Mouse (Mus musculus) embryonic facial prominence, embryonic 14.5 days (tissue): ENCODE measurements at regions not wholly inside any gene's neighbourhood (a gene's known extent, or its start where the extent isn't known, plus 50 kb on each side); places are given as distances from the start of the nearest gene placed in this dataset.
A peak's percentile ranks its signal among the peaks of the same experiment; 100 is the strongest.

Experiments used
- ATAC-seq: fragments of 200-750 bp; cut with Nextera tagmentation; 2 replicates; pipeline ENCODE4 v1.8.0; 2017; ENCODE audit warnings: low read depth, moderate number of reproducible peaks, moderate TSS enrichment
- DNase-seq: peaks from one replicate; pipeline ENCODE4 v3.0.0-alpha.2; 2015; ENCODE audit warnings: low spot score
- H3K27ac ChIP-seq: fragments of 300-500 bp; sonication (generic); replicated peaks from 2 replicates; pipeline ENCODE4 v1.5.1; 2014; ENCODE audit warnings: low read depth, mild to moderate bottlenecking, low read length, moderate library complexity
- H3K27me3 ChIP-seq: fragments of 300-500 bp; sonication (generic); replicated peaks from 2 replicates; pipeline ENCODE4 v1.6.1; 2014; ENCODE audit warnings: low read length; ENCODE audit not compliant: control insufficient read depth, insufficient read depth
- H3K36me3 ChIP-seq: fragments of 300-500 bp; sonication (generic); 2 replicates; pipeline ENCODE4 v1.6.1; 2014; ENCODE audit warnings: low read length, mixed read lengths; ENCODE audit not compliant: control insufficient read depth, insufficient read depth
- H3K4me1 ChIP-seq: fragments of 300-500 bp; sonication (generic); 2 replicates; pipeline ENCODE4 v1.6.1; 2014; ENCODE audit warnings: antibody characterized with exemption, low read length; ENCODE audit not compliant: control insufficient read depth, insufficient read depth
- H3K4me2 ChIP-seq: fragments of 300-500 bp; sonication (generic); 2 replicates; pipeline ENCODE4 v1.6.1; 2014; ENCODE audit warnings: low read depth, mild to moderate bottlenecking, low read length, moderate library complexity, mixed read lengths
- H3K4me3 ChIP-seq: fragments of 300-500 bp; sonication (generic); 2 replicates; pipeline ENCODE4 v1.5.1; 2014; ENCODE audit warnings: low read depth, mild to moderate bottlenecking, low read length
- H3K9ac ChIP-seq: fragments of 300-500 bp; sonication (generic); 2 replicates; pipeline ENCODE4 v1.6.1; 2014; ENCODE audit warnings: low read depth, mild to moderate bottlenecking, low read length, moderate library complexity, mixed read lengths
- H3K9me3 ChIP-seq: fragments of 300-500 bp; sonication (generic); 2 replicates; pipeline ENCODE4 v1.6.1; 2016; ENCODE audit warnings: low read length; ENCODE audit not compliant: control insufficient read depth
- WGBS: fragments of 180-500 bp; shearing (Covaris S2); extraction: QIAGEN DNeasy Blood & Tissue Kit; methylation state at CpG from one replicate; pipeline ENCODE4 v1.1.7; 2014; 5-methylcytosine and 5-hydroxymethylcytosine counted together

GRCm38 (mm10) chr3:52651862-52652475 lies 365.1 kb downstream of the Cog6 start:
- no peak overlapping the region for H3K4me3 ChIP-seq
- H3K4me1 ChIP-seq: peaks cover 17% of the 10 kb centered on the region
- no peak for ATAC-seq
- 0 out of 2 replicates have a peak overlapping the region, but pooled peaks have one; percentile 25 for H3K4me2 ChIP-seq
- 0 out of 2 replicates have a peak, but pooled peaks cover 5% of the 10 kb centered on the region for H3K9me3 ChIP-seq
- H3K36me3 ChIP-seq: no peaks in the 10 kb centered on the region
- H3K27ac ChIP-seq: no peak overlapping the region
- no peak overlapping the region for H3K9ac ChIP-seq
- DNase-seq: peak; percentile 71
- H3K27me3 ChIP-seq: peaks cover 11% of the 10 kb centered on the region; the same call in 1 of the 2 replicates
- 39% methylated on average over 7 of the region's 7 CpGs for WGBS

GRCm38 (mm10) chr3:52650071-52650470 lies 367.0 kb downstream of the Cog6 start:
- no peak for DNase-seq
- H3K4me1 ChIP-seq: peaks cover 20% of the 10 kb centered on the region
- no peak overlapping the region for H3K27ac ChIP-seq
- no peak overlapping the region for H3K9ac ChIP-seq
- H3K4me3 ChIP-seq: no peak overlapping the region
- H3K36me3 ChIP-seq: no peaks in the 10 kb centered on the region
- no peak for ATAC-seq
- H3K4me2 ChIP-seq: no peak overlapping the region
- peaks cover 11% of the 10 kb centered on the region; the same call in 1 of the 2 replicates for H3K27me3 ChIP-seq
- H3K9me3 ChIP-seq: no peaks in the 10 kb centered on the region
- WGBS: 89% methylated on average over 3 of the region's 3 CpGs

DNA sequence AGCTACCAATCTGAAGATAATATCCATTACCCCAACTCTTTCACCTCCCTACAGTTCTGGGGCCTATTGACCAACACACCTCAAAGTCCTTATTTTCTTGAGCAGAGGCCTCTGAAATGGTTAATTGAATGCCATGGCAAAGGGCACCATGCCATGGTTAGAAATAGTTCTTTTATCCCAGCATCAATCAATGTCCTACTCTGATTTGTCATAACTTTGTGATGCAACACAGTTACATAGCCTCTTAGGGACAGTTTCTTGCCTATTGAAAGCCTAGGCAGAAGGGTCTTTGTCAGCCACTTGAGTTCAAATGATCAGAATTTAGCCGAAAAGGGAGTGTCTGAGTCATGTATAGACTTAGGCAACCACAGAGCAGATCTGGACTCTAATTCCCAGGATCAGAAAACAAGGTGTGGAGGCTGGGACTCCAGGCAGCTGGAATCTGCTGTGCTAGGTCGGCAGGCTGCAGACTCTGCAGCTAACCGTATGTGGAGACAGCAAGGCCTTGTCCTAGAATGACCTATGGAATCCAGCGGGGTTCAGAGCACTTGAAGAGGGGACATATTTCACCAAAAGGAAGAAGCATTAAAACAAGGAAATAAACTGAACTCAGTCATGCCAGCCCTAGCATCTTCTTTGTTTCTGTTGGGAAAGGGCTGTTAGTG lies 368.1 kb downstream of the Cog6 start:
- ATAC-seq (no peak), DNase-seq (no peak)
- H3K4me1 ChIP-seq: peaks cover 29% of the 10 kb centered on the region
- H3K27ac ChIP-seq: no peak overlapping the region
- no peak overlapping the region for H3K4me3 ChIP-seq
- WGBS: 77% methylated on average over 4 of the region's 4 CpGs
- no peak overlapping the region for H3K4me2 ChIP-seq
- no peaks in the 10 kb centered on the region for H3K36me3 ChIP-seq
- H3K9ac ChIP-seq: no peak overlapping the region
- peaks cover 5% of the 10 kb centered on the region; the same call in 1 of the 2 replicates for H3K27me3 ChIP-seq
- H3K9me3 ChIP-seq: no peaks in the 10 kb centered on the region

GRCm38 (mm10) chr3:52647900-52648299 lies 369.1 kb downstream of the Cog6 start:
- Histone ChIP-seq H3K4me3 (no peak overlapping the region), H3K4me1 (peaks cover 36% of the 10 kb centered on the region), H3K27me3 (peaks cover 7% of the 10 kb centered on the region; the same call in 1 of the 2 replicates), H3K27ac (no peak overlapping the region), H3K9me3 (no peaks in the 10 kb centered on the region), H3K9ac (no peak overlapping the region), H3K36me3 (no peaks in the 10 kb centered on the region), H3K4me2 (no peak overlapping the region)
- no peak for DNase-seq
- 90% methylated on average over 5 of the region's 5 CpGs for WGBS
- no peak for ATAC-seq

- peaks cover 7% of the 10 kb centered on the region; the same call in 1 of the 2 replicates for H3K27me3 ChIP-seq
- H3K4me2 ChIP-seq: no peak overlapping the region
- no peaks in the 10 kb centered on the region for H3K9me3 ChIP-seq
- H3K36me3 ChIP-seq: no peaks in the 10 kb centered on the region
- H3K4me1 ChIP-seq: peaks cover 36% of the 10 kb centered on the region
- no peak overlapping the region; the same call in 1 of the 2 replicates for H3K27ac ChIP-seq
- DNase-seq: peak; percentile 69
- no peak overlapping the region for H3K4me3 ChIP-seq
- peak; percentile 20; the same call in 1 of the 2 replicates for ATAC-seq
- 30% methylated on average over 10 of the region's 10 CpGs for WGBS
- no peak overlapping the region for H3K9ac ChIP-seq
Measured at GRCm38 (mm10) chr3:52647161-52647692, 369.8 kb downstream of the Cog6 start.

DNA sequence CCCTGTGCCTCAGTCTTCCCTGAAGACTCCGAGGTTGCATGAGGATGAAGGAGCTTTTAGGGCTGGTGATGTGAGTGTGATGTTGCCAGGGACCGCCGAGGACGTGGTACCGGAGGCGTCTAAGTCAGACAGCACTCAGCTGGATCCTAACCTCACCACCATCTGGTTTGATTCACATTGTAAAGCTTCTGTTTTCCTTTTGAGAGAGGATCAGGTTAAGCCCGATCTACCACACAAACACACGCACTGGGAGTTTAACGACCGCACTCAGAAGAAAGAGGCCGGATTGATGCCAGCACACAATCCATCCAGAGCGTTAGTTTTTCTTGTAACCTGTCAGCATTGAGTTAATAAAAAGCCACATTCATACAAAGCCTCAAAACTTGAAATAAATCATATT lies 371.9 kb downstream of the Cog6 start:
- WGBS: 18% methylated on average over 12 of the region's 12 CpGs
- H3K27ac ChIP-seq: no peak overlapping the region
- H3K36me3 ChIP-seq: no peaks in the 10 kb centered on the region
- H3K9ac ChIP-seq: no peak overlapping the region
- ATAC-seq: no peak
- H3K9me3 ChIP-seq: no peaks in the 10 kb centered on the region
- H3K4me3 ChIP-seq: no peak overlapping the region
- H3K4me2 ChIP-seq: no peak overlapping the region
- peaks cover 7% of the 10 kb centered on the region; the same call in 1 of the 2 replicates for H3K27me3 ChIP-seq
- peak; percentile 65 for DNase-seq
- peaks cover 30% of the 10 kb centered on the region for H3K4me1 ChIP-seq

- H3K9me3 ChIP-seq: no peaks in the 10 kb centered on the region
- peaks cover 30% of the 10 kb centered on the region for H3K4me1 ChIP-seq
- no peaks in the 10 kb centered on the region for H3K36me3 ChIP-seq
- WGBS: 16% methylated on average over 16 of the region's 16 CpGs
- no peak; the same call in 1 of the 2 replicates for ATAC-seq
- H3K27ac ChIP-seq: no peak overlapping the region; the same call in 1 of the 2 replicates
- DNase-seq: peak; percentile 51
- no peak overlapping the region for H3K4me3 ChIP-seq
- H3K4me2 ChIP-seq: peak overlapping the region; percentile 13; the same call in 1 of the 2 replicates
- no peak overlapping the region for H3K9ac ChIP-seq
- H3K27me3 ChIP-seq: peaks cover 7% of the 10 kb centered on the region; the same call in 1 of the 2 replicates
Measured at GRCm38 (mm10) chr3:52644178-52645128, 372.6 kb downstream of the Cog6 start.

DNA sequence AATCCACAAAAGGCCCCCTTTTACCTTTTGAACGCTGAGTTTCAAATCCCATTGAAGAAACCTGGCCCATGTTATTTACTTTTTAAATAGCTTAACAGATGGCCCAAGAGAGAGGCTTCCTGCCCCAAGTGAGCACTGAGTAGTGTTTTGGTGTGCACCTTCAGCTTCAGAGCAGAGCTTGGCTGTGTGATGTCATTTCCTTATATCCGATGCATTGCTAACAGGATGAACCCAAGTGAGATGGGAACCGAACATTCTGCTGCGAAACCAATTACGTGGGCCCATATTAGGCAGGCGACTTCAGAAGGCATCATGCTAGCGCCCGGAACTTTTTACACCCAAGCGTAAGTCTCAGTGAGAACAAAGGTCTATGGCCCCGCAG lies 373.2 kb downstream of the Cog6 start:
- DNase-seq (no peak), ATAC-seq (no peak)
- WGBS: 63% methylated on average over 10 of the region's 10 CpGs
- Histone ChIP-seq H3K27ac (no peak overlapping the region; the same call in none of the 2 replicates), H3K27me3 (peaks cover 7% of the 10 kb centered on the region; the same call in 1 of the 2 replicates), H3K9ac (no peak overlapping the region), H3K4me1 (peaks cover 30% of the 10 kb centered on the region), H3K9me3 (no peaks in the 10 kb centered on the region), H3K36me3 (no peaks in the 10 kb centered on the region), H3K4me3 (no peak overlapping the region), H3K4me2 (no peak overlapping the region)
